In the genomic region with DNA sequence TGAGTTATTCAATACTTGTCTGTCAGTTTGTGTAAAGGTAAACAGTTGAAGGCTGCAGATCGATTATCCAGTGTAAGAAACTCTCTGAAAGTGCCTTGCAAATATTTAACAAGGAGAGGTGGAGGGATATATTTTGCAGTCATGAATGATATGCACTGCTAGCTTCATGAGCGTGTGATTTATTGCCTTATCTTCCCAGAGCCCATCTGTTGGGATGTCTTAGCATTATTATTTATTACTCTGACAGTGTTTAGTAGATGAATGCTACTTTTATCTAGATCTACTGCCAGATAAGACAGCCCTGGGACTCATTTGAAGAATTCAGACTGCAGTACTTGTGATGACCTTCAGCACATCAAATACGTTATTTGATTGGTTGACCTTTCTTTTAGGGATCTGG, we compare ENCODE assay signal across 17 mouse cellular contexts. TPM values are rescaled to one million over a fixed set of nuclear protein-coding genes. Genes with fewer than 3 reads are reported as not detected.
"Had no signal": no experiment of that assay in that cellular context is flagged by ENCODE, and none has a peak within 500 bp of the region (broad histone marks: within the 10 kb centered on the region; RNA-seq: fewer than 3 reads in every experiment).

No protein-coding gene starts in this region.

- H3K27me3 ChIP-seq: liver, embryonic 15.5 days; midbrain, embryonic 15.5 days; stomach, embryonic 15.5 days had no signal

- H3K9ac ChIP-seq: liver, embryonic 15.5 days; midbrain, embryonic 15.5 days; stomach, embryonic 15.5 days had no signal

- H3K4me1 ChIP-seq: liver, embryonic 15.5 days; midbrain, embryonic 10.5 days; midbrain, embryonic 15.5 days; stomach, embryonic 15.5 days had no signal

- ATAC-seq: lung, postnatal 0 days; midbrain, embryonic 15.5 days had no signal

- H3K27ac ChIP-seq: layer of hippocampus, adult 2 months; liver, embryonic 15.5 days; midbrain, embryonic 10.5 days; midbrain, embryonic 15.5 days; stomach, embryonic 15.5 days had no signal

- H3K4me2 ChIP-seq: liver, embryonic 11.5 days; liver, embryonic 15.5 days; midbrain, embryonic 15.5 days; stomach, embryonic 15.5 days had no signal

- H3K9me3 ChIP-seq: liver, embryonic 15.5 days; midbrain, embryonic 10.5 days; midbrain, embryonic 15.5 days; stomach, embryonic 15.5 days had no signal

- DNase-seq: kidney, adult 18-20 months; kidney, postnatal 10 days; kidney, postnatal 4 days; left cerebral cortex, postnatal 4 days; lung, adult 2 months; lung, postnatal 36 days; right cerebral cortex, postnatal 14 days; thymus, adult 2 months; thymus, postnatal 36 days had no signal

- H3K4me3 ChIP-seq: layer of hippocampus, adult 2 months; liver, embryonic 15.5 days; midbrain, embryonic 10.5 days; midbrain, embryonic 15.5 days; stomach, embryonic 15.5 days had no signal

- H3K36me3 ChIP-seq: liver, embryonic 15.5 days; midbrain, embryonic 10.5 days; midbrain, embryonic 15.5 days; stomach, embryonic 15.5 days had no signal

RNA-seq across cellular contexts. Expression of a gene that starts 31.7 kb away (rescaled TPM):
- total RNA-seq: megakaryocyte progenitor cell, adult 5-6 weeks had no signal
- polyA plus RNA-seq: liver, embryonic 15.5 days; lung, postnatal 0 days had no signal
